Mouse (Mus musculus) testis, postnatal 14 days (tissue): ENCODE data around the gene Dnah12.
A peak's percentile ranks its signal among the peaks of the same experiment; 100 is the strongest.
"Not testable (repeated sequence)": the region's sequence is repeated elsewhere in the genome, so short reads cannot be mapped to it uniquely, and the experiment has no call there.

ENCODE experiments used
- DNase-seq: peaks from one replicate; pipeline ENCODE4 v3.0.0; 2021; ENCODE audit warnings: low spot score

Dnah12 gene

GRCm38 (mm10) chr14:26692974-26693373 lies at the start of gene Dnah12:
TSS of gene Dnah12 (plus strand) at chr14:26693274.
- DNase-seq = no peak

GRCm38 (mm10) chr14:26645989-26646650 lies 47.0 kb upstream of the Dnah12 start:
- DNase-seq = no peak

GRCm38 (mm10) chr14:26647811-26648210 lies 45.3 kb upstream of the Dnah12 start:
- DNase-seq = no peak

GRCm38 (mm10) chr14:26651901-26652300 lies 41.2 kb upstream of the Dnah12 start:
- DNase-seq = no peak

GRCm38 (mm10) chr14:26658178-26658577 lies 34.9 kb upstream of the Dnah12 start:
- no peak for DNase-seq

GRCm38 (mm10) chr14:26660233-26660632 lies 32.8 kb upstream of the Dnah12 start:
- no peak for DNase-seq

- DNase-seq = no peak
Observed at GRCm38 (mm10) chr14:26662016-26662415, 31.1 kb upstream of the Dnah12 start.

GRCm38 (mm10) chr14:26662488-26662887 lies 30.6 kb upstream of the Dnah12 start:
- DNase-seq = no peak

GRCm38 (mm10) chr14:26663851-26664250 lies 29.2 kb upstream of the Dnah12 start:
- DNase-seq = no peak

- DNase-seq = no peak
Observed at GRCm38 (mm10) chr14:26667991-26668370, 25.1 kb upstream of the Dnah12 start.

GRCm38 (mm10) chr14:26668371-26669291 lies 24.4 kb upstream of the Dnah12 start:
- peak; percentile 60 for DNase-seq

- DNase-seq = peak; percentile 88
Observed at GRCm38 (mm10) chr14:26669292-26670073, 23.6 kb upstream of the Dnah12 start, which contains the start of gene Pde12. TSS of gene Pde12 (minus strand) at chr14:26669883.

GRCm38 (mm10) chr14:26670964-26671363 lies 22.1 kb upstream of the Dnah12 start:
- DNase-seq = no peak

GRCm38 (mm10) chr14:26671870-26672615 lies 21.0 kb upstream of the Dnah12 start:
- DNase-seq = not testable (repeated sequence)

- DNase-seq = not testable (repeated sequence)
Observed at GRCm38 (mm10) chr14:26674476-26675169, 18.5 kb upstream of the Dnah12 start.

GRCm38 (mm10) chr14:26675371-26675770 lies 17.7 kb upstream of the Dnah12 start:
- no peak for DNase-seq

GRCm38 (mm10) chr14:26675791-26676190 lies 17.3 kb upstream of the Dnah12 start:
- DNase-seq = no peak

GRCm38 (mm10) chr14:26690727-26691126 lies 2.3 kb upstream of the Dnah12 start:
- DNase-seq = no peak

GRCm38 (mm10) chr14:26691363-26691762 lies 1.7 kb upstream of the Dnah12 start:
- no peak for DNase-seq

GRCm38 (mm10) chr14:26697912-26698311 lies 4.8 kb downstream of the Dnah12 start:
- no peak for DNase-seq

GRCm38 (mm10) chr14:26705246-26705645 lies 12.2 kb downstream of the Dnah12 start:
- not testable (repeated sequence) for DNase-seq
